Mouse (Mus musculus) midbrain, embryonic 16.5 days (tissue): ENCODE measurements around the gene Tm6sf1. TPM values are rescaled to one million over a fixed set of nuclear protein-coding genes. Genes with fewer than 3 reads are reported as not detected.
"Not testable (repeated sequence)": the region's sequence is repeated elsewhere in the genome, so short reads cannot be mapped to it uniquely, and the experiment has no call there.

Source experiments
- ATAC-seq: fragments of 200-750 bp; cut with Nextera tagmentation; 2 replicates; pipeline ENCODE4 v1.8.0; 2017; ENCODE audit warnings: moderate TSS enrichment
- H3K27ac ChIP-seq: fragments of 300-500 bp; sonication (generic); 2 replicates; pipeline ENCODE4 v1.5.1; 2014; ENCODE audit warnings: mild to moderate bottlenecking, low read length, mixed read lengths
- H3K27me3 ChIP-seq: fragments of 300-500 bp; sonication (generic); 2 replicates; pipeline ENCODE4 v1.6.1; 2014; ENCODE audit warnings: low read depth, low read length, mixed read lengths; ENCODE audit not compliant: control insufficient read depth, insufficient read depth
- H3K36me3 ChIP-seq: fragments of 300-500 bp; sonication (generic); 2 replicates; pipeline ENCODE4 v1.6.1; 2014; ENCODE audit warnings: mild to moderate bottlenecking, low read length, moderate library complexity, mixed read lengths; ENCODE audit not compliant: control insufficient read depth, insufficient read depth
- H3K4me1 ChIP-seq: fragments of 300-500 bp; sonication (generic); 2 replicates; pipeline ENCODE4 v1.6.1; 2014; ENCODE audit warnings: mild to moderate bottlenecking, low read length, mixed read lengths; ENCODE audit not compliant: control insufficient read depth, insufficient read depth
- H3K4me2 ChIP-seq: fragments of 300-500 bp; sonication (generic); 2 replicates; pipeline ENCODE4 v1.6.1; 2014; ENCODE audit warnings: mild to moderate bottlenecking, low read length, mixed read lengths
- H3K4me3 ChIP-seq: fragments of 300-500 bp; sonication (generic); 2 replicates; pipeline ENCODE4 v1.5.1; 2014; ENCODE audit warnings: low read depth, mild to moderate bottlenecking, low read length, moderate library complexity, mixed read lengths
- H3K9ac ChIP-seq: fragments of 300-500 bp; sonication (generic); 2 replicates; pipeline ENCODE4 v1.6.1; 2014; ENCODE audit warnings: low read depth, low read length, mixed read lengths
- H3K9me3 ChIP-seq: fragments of 300-500 bp; sonication (generic); replicated peaks from 2 replicates; pipeline ENCODE4 v1.6.1; 2014; ENCODE audit warnings: mild to moderate bottlenecking, low read length, mixed read lengths; ENCODE audit not compliant: control insufficient read depth, poor library complexity, severe bottlenecking
- WGBS: fragments of 180-500 bp; shearing (Covaris S2); extraction: QIAGEN DNeasy Blood & Tissue Kit; methylation state at CpG from one replicate; pipeline ENCODE4 v1.1.7; 2014; 5-methylcytosine and 5-hydroxymethylcytosine counted together
- polyA plus RNA-seq: library from polyadenylated mRNA; unstranded; fragments of >200 nt; fragmentation: Nextera tagmentation; extraction: Ambion mirVana; gene quantifications from 2 replicates; pipeline ENCODE4 v1.2.1, GENCODE M21; 2015

Tm6sf1 gene
- polyA plus RNA-seq, 1 experiment from 2014 or later: 8.7 TPM

GRCm38 (mm10) chr7:81837771-81838170 is 21.0 kb upstream of the Tm6sf1 start:
- H3K4me1 ChIP-seq, H3K9me3 ChIP-seq, H3K27ac ChIP-seq, H3K36me3 ChIP-seq, H3K9ac ChIP-seq, H3K4me2 ChIP-seq, ATAC-seq, H3K27me3 ChIP-seq, H3K4me3 ChIP-seq: not testable (repeated sequence)
- WGBS: 94% methylated on average over 5 of the region's 5 CpGs

DNA sequence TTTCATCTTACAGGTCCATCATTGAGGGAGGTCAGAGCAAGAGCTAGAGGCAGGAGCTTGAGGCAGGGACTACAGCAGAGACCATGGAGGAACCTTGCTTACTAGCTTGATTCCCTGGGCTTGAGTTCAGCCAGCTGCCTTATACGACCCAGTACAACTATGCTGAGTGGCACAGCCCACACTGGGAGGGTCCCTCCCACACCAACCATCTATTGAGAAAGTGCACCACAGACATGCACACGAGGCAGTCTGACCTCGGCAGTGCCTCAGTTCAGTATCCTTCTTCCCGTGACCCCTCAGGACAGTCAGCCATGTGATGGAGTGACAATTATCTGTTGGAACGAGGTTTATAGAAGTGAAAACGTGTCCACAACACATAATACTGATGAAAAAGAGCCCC is 19.1 kb upstream of the Tm6sf1 start:
- H3K27me3 ChIP-seq: no peaks in the 10 kb centered on the region
- H3K9ac ChIP-seq: no peak overlapping the region
- no peak for ATAC-seq
- H3K27ac ChIP-seq: no peak overlapping the region
- 0 out of 2 replicates have a peak, but pooled peaks cover 3% of the 10 kb centered on the region for H3K4me1 ChIP-seq
- 65% methylated on average over 6 of the region's 6 CpGs for WGBS
- no peaks in the 10 kb centered on the region for H3K36me3 ChIP-seq
- H3K4me3 ChIP-seq: no peak overlapping the region
- H3K4me2 ChIP-seq: no peak overlapping the region
- no peaks in the 10 kb centered on the region for H3K9me3 ChIP-seq

- no peaks in the 10 kb centered on the region for H3K9me3 ChIP-seq
- no peaks in the 10 kb centered on the region for H3K36me3 ChIP-seq
- H3K27me3 ChIP-seq: no peaks in the 10 kb centered on the region
- H3K27ac ChIP-seq: peak overlapping the region; percentile 19; the same call in 1 of the 2 replicates
- ATAC-seq: no peak
- no peak overlapping the region for H3K4me3 ChIP-seq
- no peak overlapping the region for H3K4me2 ChIP-seq
- no peak overlapping the region for H3K9ac ChIP-seq
- WGBS: 60% methylated on average over 7 of the region's 7 CpGs
- H3K4me1 ChIP-seq: 0 out of 2 replicates have a peak, but pooled peaks cover 3% of the 10 kb centered on the region
Observed at GRCm38 (mm10) chr7:81840661-81841181, 18.1 kb upstream of the Tm6sf1 start.

DNA sequence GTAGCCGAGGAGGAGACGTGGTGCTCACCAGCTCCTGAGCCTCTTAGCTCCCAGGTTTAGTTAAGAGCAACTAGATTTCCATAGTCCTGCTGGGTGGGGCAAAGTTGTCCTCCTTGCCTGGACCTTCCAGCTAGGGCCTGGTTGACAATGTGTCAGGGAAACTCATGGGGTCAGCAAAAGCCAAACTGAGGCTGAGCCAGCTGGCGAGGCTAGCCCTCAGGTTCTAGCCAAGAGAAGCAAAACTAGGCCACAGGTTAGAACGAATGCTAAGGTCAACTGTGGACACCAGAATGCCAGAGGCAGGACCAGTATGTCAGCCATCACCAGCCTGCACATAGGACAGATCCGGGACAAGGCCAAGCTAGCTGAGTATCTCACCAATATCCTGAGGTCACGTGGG is 17.4 kb upstream of the Tm6sf1 start:
- no peak overlapping the region for H3K27ac ChIP-seq

GRCm38 (mm10) chr7:81842141-81842540 is 16.7 kb upstream of the Tm6sf1 start:
- H3K4me2 ChIP-seq: no peak overlapping the region
- H3K9me3 ChIP-seq: no peaks in the 10 kb centered on the region
- WGBS: 90% methylated on average over 7 of the region's 7 CpGs
- ATAC-seq: no peak
- H3K36me3 ChIP-seq: no peaks in the 10 kb centered on the region
- H3K4me1 ChIP-seq: 0 out of 2 replicates have a peak, but pooled peaks cover 3% of the 10 kb centered on the region
- no peak overlapping the region for H3K9ac ChIP-seq
- H3K27me3 ChIP-seq: no peaks in the 10 kb centered on the region
- H3K27ac ChIP-seq: no peak overlapping the region
- H3K4me3 ChIP-seq: no peak overlapping the region

More for the DNA sequence above, 17.4 kb upstream of the Tm6sf1 start:
- Histone ChIP-seq H3K4me3 (no peak overlapping the region), H3K4me2 (no peak overlapping the region), H3K4me1 (0 out of 2 replicates have a peak, but pooled peaks cover 3% of the 10 kb centered on the region), H3K27me3 (no peaks in the 10 kb centered on the region), H3K9ac (no peak overlapping the region), H3K9me3 (no peaks in the 10 kb centered on the region), H3K36me3 (no peaks in the 10 kb centered on the region)
- WGBS: 87% methylated on average over 6 of the region's 6 CpGs
- ATAC-seq: no peak

- Histone ChIP-seq H3K27ac (no peak overlapping the region), H3K4me1 (0 out of 2 replicates have a peak, but pooled peaks cover 3% of the 10 kb centered on the region), H3K9me3 (no peaks in the 10 kb centered on the region), H3K27me3 (no peaks in the 10 kb centered on the region), H3K4me3 (no peak overlapping the region), H3K4me2 (no peak overlapping the region), H3K9ac (no peak overlapping the region), H3K36me3 (no peaks in the 10 kb centered on the region)
- ATAC-seq: no peak
- 82% methylated on average over 1 of the region's 1 CpGs for WGBS
Observed at GRCm38 (mm10) chr7:81842998-81843397, 15.8 kb upstream of the Tm6sf1 start.

DNA sequence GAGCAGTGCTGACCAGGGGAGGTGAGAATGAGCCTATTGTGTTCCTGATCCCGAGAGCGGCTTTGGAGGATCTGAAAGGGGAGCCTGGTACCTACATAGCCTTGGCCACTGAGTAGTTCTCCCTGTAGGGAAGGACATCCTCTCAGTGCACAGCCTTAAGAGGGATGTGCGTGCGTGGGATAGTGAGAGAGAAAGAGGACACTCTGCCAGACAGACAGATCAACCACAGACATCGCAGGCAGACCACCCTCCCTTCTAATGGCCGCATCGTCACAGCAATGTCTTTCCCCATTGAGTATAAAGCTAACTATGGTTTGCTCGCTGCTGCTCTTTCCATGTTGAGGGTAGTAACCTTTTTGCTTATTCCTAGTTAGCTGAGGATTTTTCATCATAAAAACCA is 14.9 kb upstream of the Tm6sf1 start:
- H3K27ac ChIP-seq: no peak overlapping the region
- no peak overlapping the region for H3K9ac ChIP-seq
- WGBS: 68% methylated on average over 8 of the region's 8 CpGs
- H3K4me3 ChIP-seq: no peak overlapping the region
- H3K27me3 ChIP-seq: no peaks in the 10 kb centered on the region
- no peak overlapping the region for H3K4me2 ChIP-seq
- H3K36me3 ChIP-seq: no peaks in the 10 kb centered on the region
- ATAC-seq: no peak
- H3K9me3 ChIP-seq: no peaks in the 10 kb centered on the region
- H3K4me1 ChIP-seq: 0 out of 2 replicates have a peak, but pooled peaks cover 3% of the 10 kb centered on the region

GRCm38 (mm10) chr7:81844801-81845200 is 14.0 kb upstream of the Tm6sf1 start:
- no peaks in the 10 kb centered on the region for H3K27me3 ChIP-seq
- H3K4me3 ChIP-seq: no peak overlapping the region
- no peaks in the 10 kb centered on the region for H3K36me3 ChIP-seq
- no peaks in the 10 kb centered on the region for H3K9me3 ChIP-seq
- H3K9ac ChIP-seq: no peak overlapping the region
- no peak overlapping the region for H3K27ac ChIP-seq
- 0 out of 2 replicates have a peak, but pooled peaks cover 3% of the 10 kb centered on the region for H3K4me1 ChIP-seq
- H3K4me2 ChIP-seq: no peak overlapping the region
- ATAC-seq: no peak
- 90% methylated on average over 11 of the region's 11 CpGs for WGBS

- 83% methylated on average over 3 of the region's 3 CpGs for WGBS
- Histone ChIP-seq H3K4me3 (no peak overlapping the region), H3K4me1 (0 out of 2 replicates have a peak, but pooled peaks cover 3% of the 10 kb centered on the region), H3K4me2 (no peak overlapping the region), H3K27me3 (no peaks in the 10 kb centered on the region), H3K36me3 (no peaks in the 10 kb centered on the region), H3K9me3 (no peaks in the 10 kb centered on the region), H3K9ac (no peak overlapping the region), H3K27ac (no peak overlapping the region)
- no peak for ATAC-seq
Observed at GRCm38 (mm10) chr7:81845313-81845712, 13.5 kb upstream of the Tm6sf1 start.
